Mouse (Mus musculus): ENCODE measurements at regions not wholly inside any gene's neighbourhood (a gene's known extent, or its start where the extent isn't known, plus 50 kb on each side); places are given as distances from the start of the nearest gene placed in this dataset.

- H3K27ac ChIP-seq (replicated peaks; ENCODE audit: low read depth, low read length): 0 out of 2 replicates have a peak overlapping the region, but pooled peaks have one; percentile 2
- no peaks in the 10 kb centered on the region for H3K36me3 ChIP-seq (ENCODE audit: control insufficient read depth, insufficient read depth, low read length)
- no peaks in the 10 kb centered on the region for H3K9me3 ChIP-seq (ENCODE audit: control insufficient read depth, low read length)
- WGBS: 10% methylated on average over 13 of the region's 13 CpGs
- H3K9ac ChIP-seq (replicated peaks; ENCODE audit: low read length): no peak overlapping the region
- DNase-seq: peak; percentile 81
- no peak overlapping the region for H3K4me3 ChIP-seq (replicated peaks; ENCODE audit: low read depth, low read length)
- H3K27me3 ChIP-seq (ENCODE audit: control insufficient read depth, insufficient read depth, low read length): no peaks in the 10 kb centered on the region
- ATAC-seq (ENCODE audit: low FRiP score, low TSS enrichment): peak; percentile 62; the same call in 1 of the 2 replicates
- H3K4me2 ChIP-seq (ENCODE audit: low read length): no peak overlapping the region
- peaks cover 7% of the 10 kb centered on the region; the same call in 1 of the 2 replicates for H3K4me1 ChIP-seq (ENCODE audit: control insufficient read depth, insufficient read depth, low read length)
These were observed 57.5 kb upstream of the Cxcr4 start for GRCm38 (mm10) chr1:128649490-128650178.

- Histone ChIP-seq H3K9ac (replicated peaks; ENCODE audit: low read length) (no peak overlapping the region), H3K36me3 (ENCODE audit: control insufficient read depth, insufficient read depth, low read length) (no peaks in the 10 kb centered on the region), H3K4me3 (replicated peaks; ENCODE audit: low read depth, low read length) (no peak overlapping the region), H3K9me3 (ENCODE audit: control insufficient read depth, low read length) (no peaks in the 10 kb centered on the region), H3K4me2 (ENCODE audit: low read length) (no peak overlapping the region), H3K4me1 (ENCODE audit: control insufficient read depth, insufficient read depth, low read length) (peaks cover 19% of the 10 kb centered on the region), H3K27me3 (ENCODE audit: control insufficient read depth, insufficient read depth, low read length) (no peaks in the 10 kb centered on the region), H3K27ac (replicated peaks; ENCODE audit: low read depth, low read length) (no peak overlapping the region)
- ATAC-seq (ENCODE audit: low FRiP score, low TSS enrichment) (no peak), DNase-seq (no peak)
- WGBS: 4% methylated on average over 4 of the region's 4 CpGs
These were observed 51.3 kb upstream of the Cxcr4 start for GRCm38 (mm10) chr1:128643316-128643776.

- Histone ChIP-seq H3K9me3 (ENCODE audit: control insufficient read depth, low read length) (no peaks in the 10 kb centered on the region), H3K27ac (replicated peaks; ENCODE audit: low read depth, low read length) (no peak overlapping the region), H3K4me1 (ENCODE audit: control insufficient read depth, insufficient read depth, low read length) (peaks cover 19% of the 10 kb centered on the region), H3K27me3 (ENCODE audit: control insufficient read depth, insufficient read depth, low read length) (no peaks in the 10 kb centered on the region), H3K4me2 (ENCODE audit: low read length) (no peak overlapping the region), H3K36me3 (ENCODE audit: control insufficient read depth, insufficient read depth, low read length) (no peaks in the 10 kb centered on the region), H3K4me3 (replicated peaks; ENCODE audit: low read depth, low read length) (no peak overlapping the region), H3K9ac (replicated peaks; ENCODE audit: low read length) (no peak overlapping the region)
- ATAC-seq (ENCODE audit: low FRiP score, low TSS enrichment) (no peak), DNase-seq (no peak)
- 89% methylated on average over 2 of the region's 2 CpGs for WGBS
These were observed 50.1 kb upstream of the Cxcr4 start for GRCm38 (mm10) chr1:128642212-128642611.
